Mouse (Mus musculus): ENCODE results near the gene Ppp2r1b. TPM values are rescaled to one million over a fixed set of nuclear protein-coding genes. Genes with fewer than 3 reads are reported as not detected.
A peak's percentile ranks its signal among the peaks of the same experiment; 100 is the strongest.

The Ppp2r1b gene
- total RNA-seq (2021) = 10 to 100 TPM; 21.6 to 28.5 TPM
- long read RNA-seq, experiment 1, transcript Ppp2r1b-202 (15 exons, 3,430 nt) = major isoform, 30 of 34 reads
- long read RNA-seq, experiment 1, partial matches to known transcripts = 0 of 34 reads
- long read RNA-seq, experiment 1, other reads (novel, unspliced or antisense) = 4 of 34 reads
- long read RNA-seq, experiment 2, transcript Ppp2r1b-202 (15 exons, 3,430 nt) = major isoform, 30 of 40 reads
- long read RNA-seq, experiment 2, partial matches to known transcripts = 3 of 40 reads
- long read RNA-seq, experiment 2, other reads (novel, unspliced or antisense) = 7 of 40 reads

DNA sequence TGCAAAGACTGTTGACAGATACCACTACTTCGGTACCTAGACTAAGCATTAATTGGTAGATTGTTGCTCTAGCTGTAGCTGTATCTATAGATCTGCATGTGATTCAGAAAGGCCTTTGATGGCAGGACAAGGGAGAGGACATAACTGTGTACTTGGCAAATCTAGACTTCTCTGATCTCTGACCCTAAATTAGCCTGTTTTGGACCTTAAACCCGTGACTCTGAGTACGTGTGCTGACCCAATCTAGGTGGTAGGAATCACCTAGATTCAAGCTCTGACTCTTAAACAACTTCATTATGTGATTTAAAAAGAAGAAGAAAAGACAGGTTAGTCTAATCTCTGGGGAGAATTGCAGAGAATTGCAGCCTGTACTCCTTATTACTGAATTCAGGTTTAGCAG, at the start of gene Ppp2r1b:
Ppp2r1b (plus strand) TSS at position 221 of the 400 bp plus-strand sequence.
- no peak for TF ChIP-seq CTCF (IDR thresholded peaks at IDR 0.05)
- H3K27ac ChIP-seq = no peak within 1 kb of the TSS
- intact Hi-C loops (cut with DNase I) = loop anchor here (5.0 kb wide), 1 partner anchor 292 kb away; no protein-coding TSS in a partner anchor
- no peak within 1 kb of the TSS for H3K4me3 ChIP-seq
- DNase-seq (ENCODE audit: extremely low spot score in 1 of 2, low spot score in 2 of 2) = no peak

DNA sequence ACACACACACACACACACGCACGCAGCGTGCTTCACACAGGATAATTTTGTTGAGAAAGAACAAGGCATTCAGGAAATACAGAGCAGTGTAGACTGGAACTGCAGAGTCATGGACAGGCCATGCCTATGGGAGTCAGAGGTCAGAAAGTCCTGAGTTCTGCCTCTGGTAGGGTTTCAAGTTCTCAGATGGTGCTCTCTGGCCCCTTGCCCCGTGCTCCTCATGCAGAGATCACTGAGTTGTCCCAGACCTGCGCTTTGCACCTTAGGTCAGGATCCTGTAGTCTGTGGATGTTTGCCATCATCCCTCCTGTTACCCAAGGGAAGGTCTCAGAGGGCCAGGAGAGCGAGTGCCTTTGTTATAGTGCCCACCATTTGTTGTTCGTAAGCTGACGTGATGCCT, 48.3 kb upstream of the Ppp2r1b start:
- intact Hi-C loops (cut with DNase I) = no loop called here
- Histone ChIP-seq H3K4me3 (no peak overlapping the region), H3K27ac (no peak overlapping the region)
- no peak for TF ChIP-seq CTCF (IDR thresholded peaks at IDR 0.05)
- DNase-seq (ENCODE audit: extremely low spot score in 1 of 2, low spot score in 2 of 2) = no peak

DNA sequence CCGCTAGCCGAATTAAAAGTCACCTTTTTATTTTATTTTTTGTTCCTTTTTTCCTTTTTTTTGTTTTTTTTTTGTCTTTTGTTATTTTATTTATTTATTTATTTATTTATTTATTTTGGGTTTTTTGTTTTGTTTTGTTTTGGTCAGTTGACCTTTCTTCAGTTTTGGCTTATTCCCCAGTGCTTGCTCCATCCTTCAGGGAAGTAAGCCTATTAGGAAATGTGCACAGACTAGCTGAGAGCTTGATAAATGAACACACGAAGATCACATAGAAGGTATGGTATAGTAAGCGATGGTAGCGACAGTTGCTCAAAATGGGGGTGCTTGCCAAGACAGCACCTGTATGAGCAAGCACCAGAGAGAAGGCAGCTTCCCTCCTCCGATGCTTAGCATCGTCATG, 47.5 kb upstream of the Ppp2r1b start:
- no peak for TF ChIP-seq CTCF (IDR thresholded peaks at IDR 0.05)
- intact Hi-C loops (cut with DNase I) = loop anchor here (2.0 kb wide), 1 partner anchor 355 kb away; no protein-coding TSS in a partner anchor
- H3K27ac ChIP-seq = no peak overlapping the region
- H3K4me3 ChIP-seq = no peak overlapping the region
- DNase-seq (ENCODE audit: extremely low spot score in 1 of 2, low spot score in 2 of 2) = no peak

DNA sequence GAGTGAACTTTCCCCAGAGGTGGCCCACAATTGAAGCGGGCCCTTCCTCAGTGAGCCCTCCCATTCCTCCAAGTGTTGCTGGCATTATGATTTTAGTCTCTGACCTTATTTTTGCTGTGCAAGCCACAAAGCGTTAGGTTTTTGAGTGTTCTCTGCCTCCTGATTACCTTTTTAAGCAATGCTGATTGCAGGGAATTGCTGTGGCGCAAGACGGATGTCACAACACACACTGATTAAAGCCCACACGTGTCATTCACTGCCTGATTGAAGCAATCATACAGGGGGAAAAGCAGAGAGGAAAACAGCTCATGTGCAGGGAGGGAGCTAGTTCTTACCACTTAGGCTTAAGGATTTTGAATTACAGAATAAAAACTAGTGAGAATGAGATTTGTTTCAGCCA, 46.7 kb upstream of the Ppp2r1b start:
- intact Hi-C loops (cut with DNase I) = loop anchor here (2.0 kb wide), 1 partner anchor 354 kb away; no protein-coding TSS in a partner anchor
- no peak overlapping the region for H3K4me3 ChIP-seq
- H3K27ac ChIP-seq = no peak overlapping the region
- DNase-seq (ENCODE audit: extremely low spot score in 1 of 2, low spot score in 2 of 2) = no peak
- no peak for TF ChIP-seq CTCF (IDR thresholded peaks at IDR 0.05)

DNA sequence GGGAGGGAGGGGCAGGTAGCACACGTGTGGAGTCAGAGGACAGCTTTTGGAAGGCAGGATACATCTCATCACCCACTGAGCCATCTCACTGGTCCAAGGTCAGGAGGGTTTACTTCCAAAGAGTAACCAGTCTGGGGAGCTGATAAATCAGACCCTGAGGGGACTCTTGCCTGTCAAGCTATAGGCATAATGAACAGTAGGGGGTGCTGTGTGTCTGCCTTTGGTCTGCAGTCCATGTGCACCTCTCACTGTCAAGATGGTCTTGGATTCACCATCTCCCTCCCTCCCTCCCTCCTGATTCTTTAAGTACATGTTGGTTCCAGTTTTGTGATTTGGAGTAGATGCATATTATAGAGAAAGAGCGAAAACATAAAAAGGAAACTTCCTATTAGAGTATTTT, 44.1 kb upstream of the Ppp2r1b start:
- DNase-seq (ENCODE audit: extremely low spot score in 1 of 2, low spot score in 2 of 2) = peak in 1 of 2 experiments; percentile 39
- H3K27ac ChIP-seq = no peak overlapping the region
- no peak overlapping the region for H3K4me3 ChIP-seq
- peak; percentile 71 for TF ChIP-seq CTCF (IDR thresholded peaks at IDR 0.05)
- intact Hi-C loops (cut with DNase I) = loop anchor here (2.0 to 5.0 kb wide), 2 partner anchors 208 to 251 kb away; partner anchors contain the start of gene Sik2

DNA sequence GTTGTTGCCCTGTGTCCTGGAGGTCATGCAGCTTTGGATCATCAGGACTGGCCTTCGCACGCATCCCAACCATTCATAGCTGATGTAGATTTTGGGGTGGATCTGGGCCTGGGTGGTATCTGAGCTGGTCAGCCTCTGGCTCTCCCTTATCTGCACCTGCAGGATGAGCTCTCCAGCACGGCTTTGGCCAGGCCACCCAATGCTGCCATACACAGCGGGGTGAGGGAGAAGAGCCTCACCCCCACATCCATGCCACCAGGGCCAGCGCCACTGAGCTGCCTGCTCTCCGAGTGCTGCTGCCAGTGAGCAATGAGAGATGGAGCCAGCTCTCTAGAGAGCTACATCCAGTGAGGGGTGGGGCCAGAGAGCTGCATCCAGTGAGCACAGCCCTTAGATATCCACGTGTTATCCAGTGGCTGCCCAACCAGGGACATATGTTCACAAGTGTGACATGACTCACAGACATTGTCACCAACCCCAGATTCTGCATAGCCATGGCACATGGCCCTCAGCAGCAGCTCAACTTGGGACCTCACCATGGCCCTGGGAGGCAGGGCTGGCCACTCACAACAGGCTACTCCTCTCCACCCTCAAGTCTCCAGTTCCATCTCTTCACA, 41.9 kb upstream of the Ppp2r1b start:
- no peak for DNase-seq (ENCODE audit: extremely low spot score in 1 of 2, low spot score in 2 of 2)
- TF ChIP-seq CTCF (IDR thresholded peaks at IDR 0.05) = no peak
- no peak overlapping the region for H3K4me3 ChIP-seq
- H3K27ac ChIP-seq = no peak overlapping the region
- intact Hi-C loops (cut with DNase I) = loop anchor here (5.0 kb wide), 1 partner anchor 249 kb away; no protein-coding TSS in a partner anchor

DNA sequence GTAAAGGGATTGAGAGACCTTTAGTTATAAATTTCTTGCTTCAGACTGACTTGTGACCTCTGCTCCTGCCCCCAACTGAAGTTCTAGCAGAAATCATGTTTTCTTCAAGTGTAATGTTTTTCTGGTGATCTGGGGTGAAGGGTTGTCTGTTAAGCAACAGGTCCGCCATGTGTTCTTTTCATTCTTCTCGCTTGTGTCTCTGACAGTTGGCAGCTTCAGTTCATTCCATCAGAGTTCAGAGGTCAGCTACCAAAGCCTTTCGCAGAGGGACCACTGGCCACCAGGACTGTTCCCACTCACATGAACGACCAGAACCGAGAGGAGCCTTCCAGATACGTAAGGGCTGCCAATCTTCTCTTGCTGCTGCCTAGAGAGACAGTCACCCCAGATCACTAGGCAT, 36.6 kb upstream of the Ppp2r1b start:
- intact Hi-C loops (cut with DNase I) = no loop called here
- TF ChIP-seq CTCF (IDR thresholded peaks at IDR 0.05) = no peak

DNA sequence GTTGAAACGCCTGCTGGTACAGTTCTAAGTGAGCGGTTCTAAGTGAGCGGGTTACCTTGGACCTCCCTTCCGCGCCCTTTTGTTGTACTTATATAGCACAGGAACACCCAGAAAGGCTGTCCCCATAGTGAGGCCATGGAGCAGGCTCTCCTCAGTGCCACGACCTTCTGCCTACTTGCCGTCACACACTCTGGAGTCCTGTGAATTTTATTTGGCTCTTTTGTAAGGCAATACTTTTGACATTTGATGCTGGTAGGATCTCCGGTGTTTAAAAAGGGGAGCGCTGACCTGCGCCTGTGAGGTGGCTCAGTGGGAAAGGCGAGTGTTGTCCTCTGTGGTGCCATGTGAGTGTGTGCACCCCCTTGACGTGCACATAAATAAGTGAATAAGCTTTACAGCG, 36.0 kb upstream of the Ppp2r1b start:
- TF ChIP-seq CTCF (IDR thresholded peaks at IDR 0.05) = no peak
- no peak overlapping the region for H3K27ac ChIP-seq
- H3K4me3 ChIP-seq = no peak overlapping the region
- no peak for DNase-seq (ENCODE audit: extremely low spot score in 1 of 2, low spot score in 2 of 2)
- intact Hi-C loops (cut with DNase I) = no loop called here

More for the DNA sequence above, 36.6 kb upstream of the Ppp2r1b start:
- H3K27ac ChIP-seq = no peak overlapping the region
- DNase-seq (ENCODE audit: extremely low spot score in 1 of 2, low spot score in 2 of 2) = no peak
- H3K4me3 ChIP-seq = no peak overlapping the region

DNA sequence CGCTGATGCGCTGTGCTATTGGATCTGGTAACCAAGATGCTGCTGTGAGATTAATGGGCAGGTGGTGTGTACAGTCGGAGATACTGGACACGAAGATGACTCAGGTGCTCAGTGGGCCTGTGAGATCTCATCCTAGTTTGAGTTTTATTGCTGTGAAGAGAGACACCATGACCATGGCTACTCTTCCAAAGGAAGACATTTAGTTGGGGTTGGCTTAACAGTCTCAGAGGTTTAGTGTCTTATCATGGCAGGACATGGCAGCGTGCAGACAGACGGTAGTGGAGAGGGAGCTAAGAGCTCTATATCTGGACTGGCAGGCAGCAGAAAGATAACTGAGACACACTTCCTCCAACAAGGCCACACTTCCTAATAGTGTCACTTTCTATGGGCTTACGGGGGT, 33.9 kb upstream of the Ppp2r1b start:
- intact Hi-C loops (cut with DNase I) = no loop called here
- TF ChIP-seq CTCF (IDR thresholded peaks at IDR 0.05) = no peak
- DNase-seq (ENCODE audit: extremely low spot score in 1 of 2, low spot score in 2 of 2) = no peak
- H3K27ac ChIP-seq = no peak overlapping the region
- no peak overlapping the region for H3K4me3 ChIP-seq

DNA sequence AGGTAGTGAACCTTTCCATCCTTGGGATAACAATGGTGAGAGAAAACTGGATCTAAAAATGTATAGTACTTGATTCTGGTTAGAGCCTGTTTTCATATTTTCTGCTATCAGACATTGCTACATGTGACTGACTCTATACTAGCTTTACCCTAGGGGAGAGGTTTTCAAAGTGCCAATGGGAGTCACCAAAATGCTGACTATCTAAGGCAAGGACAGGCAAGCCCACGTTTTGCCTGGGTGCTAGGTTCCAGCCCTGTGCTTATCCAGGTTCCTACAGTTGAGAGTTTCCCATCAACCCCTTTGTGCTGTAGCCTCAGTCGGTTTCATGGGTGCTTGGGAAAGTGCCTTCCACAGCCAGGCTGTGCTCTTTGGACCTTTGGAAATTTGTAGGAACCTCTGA, 33.4 kb upstream of the Ppp2r1b start:
- intact Hi-C loops (cut with DNase I) = no loop called here
- H3K4me3 ChIP-seq = no peak overlapping the region
- DNase-seq (ENCODE audit: extremely low spot score in 1 of 2, low spot score in 2 of 2) = no peak
- H3K27ac ChIP-seq = no peak overlapping the region
- no peak for TF ChIP-seq CTCF (IDR thresholded peaks at IDR 0.05)

DNA sequence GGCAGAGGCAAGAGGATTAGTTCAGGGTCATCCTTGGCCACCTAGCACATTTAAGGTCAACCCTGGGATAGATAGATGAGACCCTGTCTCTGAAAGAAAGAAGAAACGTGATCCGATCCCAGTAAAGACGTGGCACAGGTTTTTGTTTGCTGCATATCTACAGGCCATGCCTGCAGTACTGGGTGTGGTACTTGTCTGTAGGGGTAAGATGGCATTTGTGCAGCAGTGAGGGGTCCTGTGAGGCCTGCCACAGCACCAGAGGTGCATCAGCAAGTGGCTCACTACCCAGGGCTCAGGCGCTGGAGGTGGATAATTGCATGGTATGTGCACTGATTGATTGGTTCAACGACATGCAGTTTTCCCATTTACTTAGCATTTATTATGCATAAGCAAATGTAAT, 31.3 kb upstream of the Ppp2r1b start:
- Histone ChIP-seq H3K27ac (no peak overlapping the region), H3K4me3 (no peak overlapping the region)
- DNase-seq (ENCODE audit: extremely low spot score in 1 of 2, low spot score in 2 of 2) = no peak
- no peak for TF ChIP-seq CTCF (IDR thresholded peaks at IDR 0.05)
- intact Hi-C loops (cut with DNase I) = no loop called here

DNA sequence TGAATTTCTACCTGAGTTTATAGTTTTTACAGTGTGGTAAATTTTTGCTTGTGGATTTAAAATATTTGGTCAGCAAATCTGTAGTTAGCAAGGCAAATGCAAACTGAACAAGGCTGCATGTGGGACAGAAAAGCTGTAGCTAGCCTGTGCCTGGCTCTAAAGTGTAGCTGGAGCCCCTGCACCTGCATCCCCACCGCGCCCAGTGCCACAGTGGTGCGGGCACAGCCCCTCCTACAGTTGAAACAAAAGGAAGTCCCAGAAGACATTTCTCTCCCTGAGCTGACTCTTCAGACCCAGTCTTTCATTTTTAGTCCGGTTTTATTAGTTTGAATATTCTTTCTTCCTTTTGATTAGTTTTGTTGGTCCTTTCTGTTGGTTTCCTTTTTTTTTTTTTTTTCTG, 29.4 kb upstream of the Ppp2r1b start:
- TF ChIP-seq CTCF (IDR thresholded peaks at IDR 0.05) = no peak
- Histone ChIP-seq H3K4me3 (no peak overlapping the region), H3K27ac (no peak overlapping the region)
- intact Hi-C loops (cut with DNase I) = no loop called here
- no peak for DNase-seq (ENCODE audit: extremely low spot score in 1 of 2, low spot score in 2 of 2)

Data from left cerebral cortex, adult 2 months (tissue).